Mouse (Mus musculus) frontal cortex, postnatal 14 days (tissue): ENCODE results near the gene Supv3l1.
A peak's percentile ranks its signal among the peaks of the same experiment; 100 is the strongest.

Experiments
- DNase-seq, 2 experiments: peaks; one replicate each; pipeline ENCODE4 v3.0.0; 2022; ENCODE audit warnings: low spot score in 2 of 2

Supv3l1 gene

DNA sequence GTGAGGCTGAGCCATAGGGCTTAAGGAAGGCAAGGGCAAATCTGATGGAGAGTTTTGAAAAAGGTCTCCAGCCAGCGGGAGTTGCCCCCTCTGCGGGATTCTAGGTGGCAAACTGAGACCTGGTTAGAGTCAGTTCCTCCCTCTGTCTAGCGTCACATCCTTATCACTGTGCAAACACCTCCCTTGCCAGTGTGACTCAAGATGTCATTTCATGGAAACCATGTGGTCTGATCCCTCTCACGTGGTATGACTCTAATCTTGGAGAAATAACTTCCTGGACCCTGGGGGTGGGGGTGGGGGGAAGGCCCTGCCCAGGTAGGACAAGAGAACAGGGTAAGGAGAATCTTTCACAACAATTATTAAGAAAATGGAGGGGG, 35.9 kb downstream of the Supv3l1 start:
- DNase-seq: no peak

DNA sequence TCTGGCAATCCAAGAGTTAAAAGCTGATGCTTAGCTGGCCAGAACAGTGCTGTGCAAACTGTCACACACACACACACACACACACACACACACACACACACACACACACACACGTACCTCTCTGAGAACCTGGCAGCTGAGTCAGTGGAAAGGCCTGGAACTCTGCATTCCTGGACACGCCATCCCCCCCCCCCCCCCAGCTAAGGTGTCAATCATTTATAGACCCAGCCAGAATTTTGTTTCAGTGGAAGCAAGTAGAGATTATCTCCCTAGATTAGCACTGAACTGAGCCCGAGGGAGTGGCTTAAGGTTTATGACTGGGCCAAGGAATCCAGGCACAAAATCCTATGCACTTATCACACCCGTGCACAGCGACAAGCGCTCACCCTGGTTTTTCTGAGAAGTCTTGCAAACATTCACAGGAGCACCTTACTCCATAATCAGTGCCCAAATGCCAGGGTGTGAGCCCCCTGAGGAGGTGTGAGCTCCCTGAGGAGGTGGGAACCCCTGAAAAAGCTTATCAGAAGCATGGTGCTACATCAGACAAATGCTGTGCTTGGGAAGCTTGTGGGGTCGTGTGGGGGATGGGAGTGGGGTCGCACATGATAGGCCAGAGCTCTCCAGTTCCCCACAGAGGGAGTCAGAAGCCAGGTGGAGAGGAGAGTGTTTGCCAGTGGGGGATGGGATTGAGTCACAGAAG, 36.5 kb downstream of the Supv3l1 start:
- DNase-seq: no peak

DNA sequence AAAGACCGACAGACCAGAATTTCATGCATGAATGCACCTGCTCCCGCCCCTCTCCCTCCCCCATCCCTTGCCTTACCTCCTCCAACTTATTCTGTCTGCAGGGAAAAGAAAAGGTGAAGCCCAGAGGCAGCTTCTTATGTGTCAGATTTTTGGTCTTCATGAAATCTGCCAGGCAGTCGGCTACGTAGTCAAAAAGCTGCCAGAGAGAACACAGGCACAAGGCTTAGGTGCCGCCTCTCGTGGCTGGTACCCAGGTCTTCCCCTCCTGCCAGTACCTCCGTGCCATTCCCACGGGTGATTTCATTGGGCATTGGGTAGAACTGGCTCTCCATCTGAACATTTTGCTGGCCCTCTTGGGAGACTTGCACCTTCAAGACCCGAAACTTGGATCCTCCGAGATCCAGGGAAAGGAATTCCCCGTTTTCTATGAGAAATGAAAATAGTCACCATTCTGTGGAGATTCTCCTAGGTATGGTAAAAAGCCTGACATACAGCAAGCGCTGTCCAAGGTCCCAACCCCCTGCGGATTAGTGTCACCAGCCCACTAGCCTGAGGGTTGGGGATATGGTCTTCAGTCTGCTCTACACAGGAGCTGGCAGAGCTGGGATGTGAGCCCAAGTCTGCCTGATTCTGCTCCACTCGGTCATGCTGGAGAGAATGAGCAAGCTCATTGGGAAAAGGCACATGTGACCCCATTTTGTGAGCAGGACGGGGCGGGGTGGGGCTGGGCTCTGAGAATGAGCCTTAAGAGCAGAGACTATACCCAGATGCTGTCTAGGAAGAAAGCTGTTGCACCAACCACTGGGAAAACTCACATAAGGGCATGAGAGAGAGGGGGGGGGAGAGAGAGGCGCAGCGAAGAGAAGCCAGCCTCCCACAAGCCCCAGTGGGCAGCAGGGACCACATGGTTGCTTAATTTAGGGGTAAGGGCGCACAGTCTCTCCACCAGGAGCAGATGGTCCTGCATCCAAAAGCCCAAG, 37.8 kb downstream of the Supv3l1 start:
- DNase-seq: no peak

DNA sequence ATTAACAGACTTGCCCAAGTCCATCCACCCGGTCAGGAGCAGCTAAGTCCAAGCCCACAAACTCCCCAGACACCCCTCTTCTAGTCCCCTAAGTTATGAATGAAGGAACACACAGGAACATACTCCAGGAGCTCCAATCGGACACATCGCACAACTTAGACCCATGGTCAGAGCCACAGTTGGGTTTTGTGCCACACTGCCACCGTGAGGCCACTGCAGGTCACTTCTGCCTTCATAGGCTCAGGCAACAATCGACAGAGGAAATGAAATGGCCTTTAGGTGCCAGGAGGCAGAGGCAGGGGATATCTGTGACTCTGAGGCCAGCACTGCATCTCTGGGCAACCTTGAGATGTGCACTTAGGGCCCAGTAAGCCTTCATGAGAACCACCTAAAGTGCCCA, 38.6 kb downstream of the Supv3l1 start:
- peak; percentile 46 to 71 for DNase-seq

DNA sequence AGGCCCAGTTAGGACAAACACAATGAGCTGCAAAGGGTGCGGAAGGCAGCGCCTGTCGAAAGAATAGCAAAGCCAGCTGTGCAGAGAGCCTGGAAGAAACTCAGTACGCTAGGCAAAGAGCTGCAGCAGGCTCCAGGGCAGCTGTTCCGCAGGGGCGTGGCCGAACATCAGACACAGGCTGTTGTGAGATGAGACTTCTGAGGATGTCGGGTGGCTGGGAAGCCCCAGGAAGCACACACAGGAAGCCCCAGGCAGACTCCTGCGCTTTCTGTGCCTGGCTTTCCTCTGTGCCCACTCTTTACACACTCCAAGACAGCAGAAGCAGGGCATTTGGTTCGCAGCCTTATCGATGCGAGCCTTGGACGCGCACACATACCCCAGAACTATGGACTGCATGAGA, 44.6 kb downstream of the Supv3l1 start:
- DNase-seq: no peak

DNA sequence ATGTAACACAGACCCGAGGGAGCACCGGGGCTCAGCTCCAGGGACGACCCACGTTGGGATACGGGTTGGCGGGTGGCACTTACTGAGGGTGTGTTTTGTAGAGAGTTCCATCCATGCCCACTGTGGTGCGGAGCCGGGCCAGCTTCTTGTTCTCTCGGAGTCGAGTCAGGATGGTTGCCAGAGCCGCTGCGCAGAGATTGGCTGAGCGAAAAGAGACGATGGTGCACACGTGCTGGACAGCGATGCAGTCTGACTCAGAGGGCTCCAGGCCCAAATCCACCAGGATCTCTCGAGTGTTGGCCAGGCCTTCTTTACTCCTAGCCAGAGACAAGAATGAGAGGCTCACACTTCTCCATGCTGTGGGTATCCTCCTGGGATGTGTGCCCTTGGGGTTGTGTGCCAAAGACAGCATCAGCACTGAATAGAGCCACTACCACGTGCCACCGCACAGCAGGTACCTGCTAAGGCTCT, 47.9 kb downstream of the Supv3l1 start:
- DNase-seq: no peak

DNA sequence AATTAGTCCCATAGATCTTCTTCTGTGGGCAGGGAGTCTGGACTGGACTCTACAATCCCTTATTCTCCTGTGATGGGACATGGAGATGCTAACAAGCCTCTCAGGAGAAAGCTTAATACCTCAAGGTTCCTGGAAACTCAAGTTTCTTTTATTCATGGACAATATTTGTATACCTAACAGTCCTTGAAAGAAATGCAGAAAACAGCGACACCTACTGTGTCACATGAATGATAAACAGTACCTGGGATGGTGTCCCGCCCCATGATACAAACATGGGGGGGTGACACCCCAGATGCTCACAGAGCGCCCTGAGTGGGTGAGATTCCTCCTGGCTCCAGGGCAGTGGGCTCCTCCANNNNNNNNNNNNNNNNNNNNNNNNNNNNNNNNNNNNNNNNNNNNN, 66.5 kb downstream of the Supv3l1 start:
- no peak for DNase-seq

DNA sequence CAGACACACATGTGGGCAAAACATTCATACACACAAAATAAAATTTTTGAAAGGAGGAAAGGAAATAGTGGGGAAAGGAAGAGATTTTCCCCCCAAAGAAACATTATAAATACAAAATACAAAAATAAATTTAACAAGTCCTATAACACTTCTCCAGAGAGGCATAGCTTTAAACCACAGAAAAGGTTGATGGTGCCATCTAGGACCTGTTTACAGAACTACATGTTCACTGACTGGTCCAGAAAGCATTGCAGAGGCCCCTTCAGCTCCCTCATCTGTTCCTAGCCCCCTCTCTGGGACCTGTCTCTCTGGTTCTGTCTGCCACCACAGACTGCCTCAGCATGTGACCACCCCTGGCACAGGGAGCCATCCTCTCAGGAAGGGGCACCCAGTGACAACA, 68.6 kb downstream of the Supv3l1 start:
- DNase-seq: no peak

DNA sequence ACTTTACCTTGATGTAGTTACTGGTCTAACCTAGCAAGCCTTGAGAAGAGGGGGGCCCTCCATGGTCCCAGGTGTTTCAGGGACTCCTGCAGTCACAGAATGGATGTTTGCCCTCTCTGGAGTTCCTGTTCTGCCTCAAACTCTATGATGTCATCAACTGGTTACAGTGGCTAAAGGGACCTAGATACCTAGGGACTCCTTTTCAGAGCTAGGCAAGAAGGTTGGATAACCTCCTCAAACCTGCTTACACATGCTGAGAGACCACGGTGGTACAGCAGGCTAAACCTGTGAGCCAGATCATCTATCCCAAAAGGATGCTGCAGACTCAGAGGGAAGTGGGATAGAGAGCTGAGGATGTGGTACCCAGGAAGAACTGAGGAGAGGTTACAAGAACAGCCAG, 69.7 kb downstream of the Supv3l1 start, which contains the start of gene Hk1:
Gene Hk1 (minus strand): TSS at position 101 of the 400 bp plus-strand sequence.
- no peak for DNase-seq
